Mouse (Mus musculus) lung, adult 18-20 months (tissue): ENCODE results near the gene Carmil2.

Source experiments
- DNase-seq, 2 experiments: peaks; one replicate each; pipeline ENCODE4 v3.0.0; 2022; ENCODE audit warnings: mixed read lengths in 2 of 2

Carmil2 gene

DNA sequence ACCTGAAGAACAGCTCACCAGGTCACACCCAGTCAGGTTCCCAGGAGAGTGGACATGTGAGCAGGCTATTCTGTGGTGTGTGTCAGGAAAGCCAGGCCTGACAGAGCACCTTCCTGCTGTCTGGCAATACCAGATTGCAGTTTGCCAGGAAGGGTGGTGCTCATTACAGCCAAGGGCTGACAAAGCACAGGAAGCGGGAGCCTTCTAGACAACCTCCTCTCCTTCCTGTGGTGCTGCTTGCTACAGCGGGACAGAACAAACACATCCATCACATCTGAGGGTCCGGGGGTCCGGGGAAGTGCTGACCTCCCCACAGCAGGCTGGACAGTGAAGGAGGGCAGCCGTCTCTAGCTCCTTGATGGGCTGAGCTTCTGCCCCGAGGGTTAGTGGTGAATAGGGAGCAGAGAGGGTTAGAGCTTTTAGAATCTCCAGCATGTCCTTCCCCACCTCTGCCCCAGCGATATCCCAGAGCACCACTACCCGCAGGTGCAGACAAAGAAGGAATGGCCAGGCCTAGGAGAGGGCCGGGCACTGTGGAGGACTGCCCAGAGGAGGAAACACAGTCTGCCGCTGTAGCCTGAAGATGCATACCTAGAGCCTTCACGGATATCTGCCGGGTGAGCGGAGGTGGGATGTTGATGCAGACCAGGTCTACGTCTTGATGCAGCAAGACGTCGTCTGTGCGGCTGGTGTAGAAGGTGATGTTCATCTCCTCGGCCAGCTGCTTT lies 41.5 kb downstream of the Carmil2 start:
- peak; percentile 73 to 83 for DNase-seq

DNA sequence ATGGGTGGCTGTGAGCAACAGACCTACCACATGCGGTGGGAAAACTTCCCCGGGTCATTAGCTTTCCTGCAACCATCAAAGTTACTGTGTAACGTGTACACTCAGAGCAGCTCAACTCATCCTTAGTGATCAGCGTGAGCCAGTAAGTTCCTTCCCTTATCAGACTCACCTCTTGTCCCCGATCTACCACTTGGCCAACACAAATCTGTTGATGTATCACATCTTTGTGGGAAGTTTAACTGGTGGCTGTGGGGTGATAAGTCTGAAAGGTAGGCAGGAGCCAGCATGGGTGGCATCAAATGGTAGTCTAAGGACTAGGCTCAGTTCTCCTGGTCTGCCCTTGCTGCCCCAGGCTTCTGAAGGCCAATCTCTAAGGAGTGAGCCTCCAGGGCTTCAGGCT lies 46.1 kb downstream of the Carmil2 start:
- DNase-seq, result no peak

DNA sequence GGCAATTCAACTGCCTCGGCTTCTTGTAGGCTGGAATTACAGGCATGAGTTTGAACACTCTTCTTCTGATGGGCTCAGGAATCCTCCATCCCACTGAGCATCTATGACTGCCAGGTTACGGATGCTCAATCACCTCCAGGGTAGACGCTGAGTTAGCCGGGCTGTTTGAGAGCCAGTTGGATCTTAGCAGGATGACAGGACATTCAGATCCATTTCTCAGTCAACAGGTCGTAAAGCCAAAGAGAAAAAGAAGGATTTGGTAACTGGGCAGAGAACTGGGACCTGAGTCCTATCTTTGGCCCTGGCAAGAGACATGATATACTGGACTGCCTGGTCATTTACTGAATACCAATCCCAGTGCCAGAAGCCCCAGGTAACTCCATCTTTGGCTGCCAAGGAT lies 53.1 kb downstream of the Carmil2 start:
- no peak for DNase-seq

DNA sequence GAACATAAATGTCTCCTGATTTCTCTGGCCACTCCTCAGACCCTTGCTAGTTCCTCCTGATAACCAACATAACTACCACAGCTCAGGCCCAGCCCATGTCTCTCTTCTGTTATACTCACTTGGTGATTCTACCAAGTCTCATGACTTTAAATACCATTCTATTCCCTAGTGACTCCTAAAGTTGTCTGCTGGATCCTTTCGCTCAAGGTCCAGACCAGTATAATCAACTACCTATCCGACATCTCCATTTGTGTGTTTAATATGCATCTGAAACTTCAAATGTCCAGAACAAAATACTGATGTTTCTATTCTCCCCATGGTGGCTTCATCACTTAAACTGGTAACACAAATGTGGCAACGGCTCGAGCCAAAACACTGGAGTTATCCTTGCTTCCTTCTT lies 57.2 kb downstream of the Carmil2 start:
- DNase-seq, result no peak
